Mouse (Mus musculus) brain, embryonic 14.5 days (tissue): ENCODE measurements around the gene Sh2b1.

Experiments
- CTCF ChIP-seq: fragments of 200-500 bp; IDR thresholded peaks from 2 replicates; pipeline ENCODE4 v1.5.1; 2012; ENCODE audit warnings: inconsistent platforms, mild to moderate bottlenecking, moderate library complexity, borderline replicate concordance; ENCODE audit not compliant: insufficient read depth, insufficient read length; ENCODE audit errors: extremely low read depth
- POLR2A ChIP-seq: fragments of 200-500 bp; IDR thresholded peaks from 2 replicates; pipeline ENCODE4 v1.6.1; 2012; ENCODE audit warnings: mild to moderate bottlenecking, inconsistent platforms, borderline replicate concordance; ENCODE audit not compliant: poor library complexity, insufficient read depth, insufficient read length, severe bottlenecking; ENCODE audit errors: extremely low read depth

DNA sequence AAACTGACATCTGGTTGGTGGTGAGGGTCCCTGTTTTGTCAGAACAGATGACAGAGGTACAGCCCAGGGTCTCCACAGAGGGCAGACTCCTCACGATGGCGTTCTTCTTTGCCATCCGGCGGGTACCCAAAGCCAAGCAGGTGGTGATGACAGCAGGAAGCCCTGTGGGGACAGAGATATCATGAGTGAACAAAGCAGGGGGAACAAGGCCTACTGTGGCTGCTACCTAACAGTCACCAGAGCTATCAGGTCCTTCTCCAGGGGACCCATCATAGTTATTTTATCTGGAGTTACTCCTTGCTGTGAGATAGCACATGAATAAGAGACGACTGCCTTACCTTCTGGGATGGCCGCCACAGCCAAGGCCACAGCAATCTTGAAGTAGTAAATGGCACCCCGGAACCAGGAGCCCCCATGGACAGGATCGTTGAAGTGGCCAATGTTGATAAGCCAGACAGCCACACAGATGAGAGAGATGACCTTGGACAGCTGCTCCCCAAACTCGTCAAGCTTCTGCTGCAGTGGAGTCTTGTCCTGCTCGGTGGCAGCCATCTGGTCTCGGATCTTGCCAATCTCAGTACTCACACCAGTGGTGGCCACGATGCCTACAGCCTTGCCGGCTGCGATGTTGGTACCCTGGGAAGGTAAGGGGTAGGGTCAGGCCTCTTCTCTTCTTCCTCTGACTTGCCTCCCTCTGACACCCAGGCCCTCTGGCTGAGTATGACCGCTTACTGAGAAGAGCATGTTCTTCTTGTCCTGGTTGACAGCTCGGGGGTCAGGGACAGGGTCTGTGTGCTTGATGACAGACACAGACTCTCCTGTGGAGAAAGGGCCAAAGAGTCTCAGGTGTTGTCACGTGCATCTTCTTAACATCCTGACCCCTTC lies 18.6 kb downstream of the Sh2b1 start:
- no peak for TF ChIP-seq CTCF
- TF ChIP-seq POLR2A: no peak
